Mouse (Mus musculus): ENCODE measurements around the gene Apobec2. TPM values are rescaled to one million over a fixed set of nuclear protein-coding genes. Genes with fewer than 3 reads are reported as not detected.

The Apobec2 gene
- polyA plus RNA-seq, 1 experiment from 2014 or later: 218 TPM

- H3K4me3 ChIP-seq (ENCODE audit: low read length): peak overlapping the region; percentile 54
- peaks cover 52% of the 10 kb centered on the region for H3K4me1 ChIP-seq (ENCODE audit: control insufficient read depth, insufficient read depth, low read length)
- peak overlapping the region; percentile 39 for H3K9ac ChIP-seq (ENCODE audit: low read length)
- no peaks in the 10 kb centered on the region for H3K36me3 ChIP-seq (ENCODE audit: control insufficient read depth, insufficient read depth)
- ATAC-seq (replicated peaks; ENCODE audit: extremely low read depth, insufficient read depth, low FRiP score): peak; percentile 46; the same call in 1 of the 2 replicates
- H3K27ac ChIP-seq (ENCODE audit: low read length): peak overlapping the region; percentile 98
- peak overlapping the region; percentile 77 for H3K4me2 ChIP-seq (ENCODE audit: low read depth, low read length)
- no peaks in the 10 kb centered on the region for H3K9me3 ChIP-seq (replicated peaks; ENCODE audit: control insufficient read depth, low read length)
- no peaks in the 10 kb centered on the region for H3K27me3 ChIP-seq (ENCODE audit: control insufficient read depth, insufficient read depth, low read length)
- 8% methylated on average over 5 of the region's 5 CpGs for WGBS
Measured at GRCm38 (mm10) chr17:48430394-48430793, 2.3 kb downstream of the Apobec2 start.

DNA sequence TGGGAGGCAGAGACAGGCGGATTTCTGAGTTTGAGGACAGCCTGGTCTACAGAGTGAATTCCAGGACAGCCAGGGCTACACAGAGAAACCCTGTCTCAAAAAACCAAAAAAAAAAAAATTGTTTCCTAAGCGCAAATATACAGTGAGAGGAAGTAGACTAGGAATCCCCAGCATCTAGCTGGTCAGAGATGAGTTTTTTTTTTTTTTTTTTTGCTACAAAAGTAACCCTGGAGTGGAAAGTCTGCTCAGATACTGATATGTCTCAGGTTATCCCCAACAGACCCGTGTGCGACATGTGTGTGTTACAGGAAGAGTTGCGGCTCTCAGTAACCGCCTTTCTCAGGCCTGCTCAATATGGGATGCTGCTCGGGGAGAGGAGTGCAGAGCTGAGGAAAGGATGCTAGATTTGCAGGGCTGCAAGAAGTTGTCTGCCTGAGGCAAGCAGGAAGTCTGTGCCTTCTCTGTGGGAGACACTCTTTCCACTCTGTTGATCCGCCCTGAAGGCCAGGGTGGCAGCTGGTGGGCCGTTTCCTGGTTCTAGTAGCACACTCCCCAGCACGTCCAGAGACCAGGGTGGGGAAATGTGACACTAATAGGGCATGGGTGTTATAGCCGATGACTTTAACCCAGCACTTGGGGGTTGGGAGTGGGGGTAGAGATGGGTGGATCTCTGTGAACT, 4.7 kb downstream of the Apobec2 start:
- H3K27me3 ChIP-seq (ENCODE audit: control insufficient read depth, insufficient read depth, low read length): no peaks in the 10 kb centered on the region
- H3K36me3 ChIP-seq (ENCODE audit: control insufficient read depth, insufficient read depth): peaks cover 3% of the 10 kb centered on the region; the same call in 1 of the 2 replicates
- peak overlapping the region; percentile 76 for H3K27ac ChIP-seq (ENCODE audit: low read length)
- H3K9ac ChIP-seq (ENCODE audit: low read length): peak overlapping the region; percentile 60
- H3K4me3 ChIP-seq (ENCODE audit: low read length): peak overlapping the region; percentile 24; the same call in 1 of the 2 replicates
- H3K4me2 ChIP-seq (ENCODE audit: low read depth, low read length): peak overlapping the region; percentile 77
- ATAC-seq (replicated peaks; ENCODE audit: extremely low read depth, insufficient read depth, low FRiP score): no peak
- no peaks in the 10 kb centered on the region for H3K9me3 ChIP-seq (replicated peaks; ENCODE audit: control insufficient read depth, low read length)
- WGBS: 48% methylated on average over 11 of the region's 11 CpGs
- peaks cover 59% of the 10 kb centered on the region for H3K4me1 ChIP-seq (ENCODE audit: control insufficient read depth, insufficient read depth, low read length)

DNA sequence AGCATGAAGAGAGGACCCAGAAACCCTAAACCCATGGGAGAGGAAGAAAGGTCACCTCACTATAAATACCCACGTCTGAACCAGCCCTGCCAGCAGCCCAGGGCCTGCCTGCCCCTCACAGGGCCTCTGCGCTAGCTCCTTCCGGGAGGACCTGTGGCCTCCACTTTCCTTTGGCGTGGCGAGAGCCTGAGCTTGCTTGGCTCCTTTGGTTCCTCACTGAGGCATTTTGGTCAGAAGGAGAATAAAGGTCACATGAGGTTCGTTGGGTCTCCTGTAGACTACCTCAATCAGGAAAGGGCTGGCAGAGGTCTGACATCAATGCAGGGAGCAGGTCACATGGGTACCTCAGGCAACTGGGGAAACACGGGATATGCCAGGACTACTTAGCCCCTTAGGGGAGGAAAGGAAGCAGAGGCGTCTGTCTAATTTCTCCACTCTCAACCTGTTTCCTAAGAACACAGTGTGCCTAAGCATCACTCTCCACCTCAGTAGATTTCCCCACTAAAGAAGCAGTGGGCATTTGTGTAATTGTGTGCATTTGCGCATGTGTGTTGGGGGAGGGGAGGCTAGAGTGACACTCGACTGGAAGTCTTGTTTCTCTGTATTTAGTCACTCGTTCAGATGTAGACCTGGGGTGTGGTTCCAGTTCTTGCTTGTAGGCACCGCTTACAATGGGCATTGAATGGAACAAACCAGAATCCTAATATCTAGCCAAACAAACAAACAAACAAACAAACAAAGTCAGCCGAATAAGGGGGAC, 5.6 kb downstream of the Apobec2 start:
- no peak for ATAC-seq (replicated peaks; ENCODE audit: extremely low read depth, insufficient read depth, low FRiP score)
- Histone ChIP-seq H3K4me2 (ENCODE audit: low read depth, low read length) (peak overlapping the region; percentile 55), H3K4me3 (ENCODE audit: low read length) (peak overlapping the region; percentile 2; the same call in 1 of the 2 replicates), H3K27ac (ENCODE audit: low read length) (peak overlapping the region; percentile 76), H3K9me3 (replicated peaks; ENCODE audit: control insufficient read depth, low read length) (no peaks in the 10 kb centered on the region), H3K9ac (ENCODE audit: low read length) (peak overlapping the region; percentile 59), H3K36me3 (ENCODE audit: control insufficient read depth, insufficient read depth) (peaks cover 11% of the 10 kb centered on the region), H3K27me3 (ENCODE audit: control insufficient read depth, insufficient read depth, low read length) (no peaks in the 10 kb centered on the region), H3K4me1 (ENCODE audit: control insufficient read depth, insufficient read depth, low read length) (peaks cover 53% of the 10 kb centered on the region)
- 34% methylated on average over 13 of the region's 13 CpGs for WGBS

DNA sequence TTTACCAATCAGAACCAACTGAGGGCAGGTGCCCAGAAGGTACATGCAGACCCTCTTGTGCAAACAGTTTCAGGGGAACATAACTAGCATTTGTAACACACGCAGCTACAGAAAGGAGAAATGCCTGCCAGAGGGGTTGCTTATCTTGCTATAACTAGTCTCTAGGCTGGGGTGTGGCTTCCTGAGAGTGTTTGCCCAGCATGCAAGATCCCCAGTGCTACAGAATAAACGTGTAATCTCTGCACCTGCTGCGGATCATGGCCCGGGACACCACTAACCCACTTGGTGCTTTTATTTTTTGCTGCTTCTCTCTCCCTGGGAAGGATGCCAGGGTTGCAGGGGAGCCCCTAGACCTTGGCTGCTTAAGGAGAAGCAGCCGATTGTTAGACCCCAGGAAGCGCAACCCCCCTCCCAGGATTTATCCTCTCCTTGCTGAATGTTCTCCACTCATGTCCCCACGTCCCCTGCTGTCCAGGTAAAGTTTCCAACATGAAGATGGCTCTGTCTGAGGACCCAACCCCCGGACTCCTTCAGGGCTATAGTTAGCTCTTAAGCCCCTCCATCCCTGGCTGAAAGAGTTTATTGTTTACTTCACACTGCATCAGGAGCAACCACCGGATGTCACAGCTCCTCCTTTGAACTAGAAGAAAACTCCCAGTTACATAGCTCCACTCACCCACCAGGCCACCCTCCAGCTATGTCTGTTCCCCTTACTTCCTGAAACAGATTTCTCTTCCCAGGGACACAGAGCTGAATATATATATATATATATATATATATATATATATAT, 6.7 kb downstream of the Apobec2 start:
- no peaks in the 10 kb centered on the region for H3K9me3 ChIP-seq (replicated peaks; ENCODE audit: control insufficient read depth, low read length)
- peak overlapping the region; percentile 51 for H3K4me2 ChIP-seq (ENCODE audit: low read depth, low read length)
- 17% methylated on average over 9 of the region's 9 CpGs for WGBS
- H3K27me3 ChIP-seq (ENCODE audit: control insufficient read depth, insufficient read depth, low read length): no peaks in the 10 kb centered on the region
- peak overlapping the region; percentile 36; the same call in 1 of the 2 replicates for H3K9ac ChIP-seq (ENCODE audit: low read length)
- peaks cover 53% of the 10 kb centered on the region for H3K4me1 ChIP-seq (ENCODE audit: control insufficient read depth, insufficient read depth, low read length)
- peak overlapping the region; percentile 79 for H3K27ac ChIP-seq (ENCODE audit: low read length)
- H3K36me3 ChIP-seq (ENCODE audit: control insufficient read depth, insufficient read depth): peaks cover 19% of the 10 kb centered on the region
- ATAC-seq (replicated peaks; ENCODE audit: extremely low read depth, insufficient read depth, low FRiP score): 0 out of 2 replicates have a peak, but pooled peaks have one; percentile 42
- H3K4me3 ChIP-seq (ENCODE audit: low read length): peak overlapping the region; percentile 4; the same call in 1 of the 2 replicates

- H3K27ac ChIP-seq (ENCODE audit: low read length): no peak overlapping the region
- H3K9ac ChIP-seq (ENCODE audit: low read length): no peak overlapping the region
- H3K27me3 ChIP-seq (ENCODE audit: control insufficient read depth, insufficient read depth, low read length): no peaks in the 10 kb centered on the region
- no peaks in the 10 kb centered on the region for H3K9me3 ChIP-seq (replicated peaks; ENCODE audit: control insufficient read depth, low read length)
- peaks cover 28% of the 10 kb centered on the region for H3K36me3 ChIP-seq (ENCODE audit: control insufficient read depth, insufficient read depth)
- peaks cover 47% of the 10 kb centered on the region for H3K4me1 ChIP-seq (ENCODE audit: control insufficient read depth, insufficient read depth, low read length)
- H3K4me2 ChIP-seq (ENCODE audit: low read depth, low read length): no peak overlapping the region
- no peak overlapping the region for H3K4me3 ChIP-seq (ENCODE audit: low read length)
- 85% methylated on average over 9 of the region's 9 CpGs for WGBS
- ATAC-seq (replicated peaks; ENCODE audit: extremely low read depth, insufficient read depth, low FRiP score): no peak
Measured at GRCm38 (mm10) chr17:48424237-48424636, 8.5 kb downstream of the Apobec2 start.

DNA sequence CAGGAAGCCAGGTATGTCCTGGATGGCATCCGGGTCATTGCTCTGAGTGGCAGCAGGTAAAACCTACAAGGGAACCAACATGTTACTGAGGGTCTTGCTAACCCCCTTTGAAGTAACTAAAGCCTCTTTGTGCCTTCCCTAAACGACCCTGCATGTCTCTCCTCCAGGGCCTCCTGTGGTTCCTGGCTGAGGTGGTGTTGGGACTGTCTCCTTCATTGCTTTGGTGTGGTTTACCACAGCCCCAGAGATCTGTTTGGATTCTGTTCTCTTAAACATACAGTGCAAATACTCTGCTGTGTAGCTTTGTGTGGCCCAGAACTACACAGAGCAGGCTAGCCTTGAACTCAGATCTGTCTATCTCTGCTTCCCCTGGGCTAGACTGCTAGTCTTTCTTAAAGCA, 13.2 kb downstream of the Apobec2 start:
- WGBS: 55% methylated on average over 2 of the region's 2 CpGs
- Histone ChIP-seq H3K4me2 (ENCODE audit: low read depth, low read length) (no peak overlapping the region), H3K4me1 (ENCODE audit: control insufficient read depth, insufficient read depth, low read length) (peaks cover 17% of the 10 kb centered on the region)

DNA sequence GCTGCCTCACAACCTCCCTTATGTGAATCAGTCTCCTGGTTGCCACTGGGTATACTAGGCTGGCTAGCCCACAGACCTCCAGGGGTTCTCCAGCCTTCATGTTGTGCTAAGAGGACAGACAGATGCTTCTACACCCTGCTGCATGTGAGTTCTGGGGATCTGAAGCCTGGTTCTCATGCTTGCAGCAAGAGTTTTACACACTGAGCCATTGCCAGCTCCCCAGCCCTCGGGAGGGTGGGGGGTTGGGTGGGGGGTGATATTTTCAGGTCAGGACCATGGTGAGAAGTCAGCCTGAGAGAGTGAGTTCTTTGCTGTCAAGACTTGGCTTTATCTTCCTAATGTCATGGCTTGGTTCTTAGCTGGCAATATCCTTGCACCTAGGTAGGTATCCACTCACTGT, 13.9 kb downstream of the Apobec2 start:
- H3K4me1 ChIP-seq (ENCODE audit: control insufficient read depth, insufficient read depth, low read length): peaks cover 14% of the 10 kb centered on the region
- H3K27ac ChIP-seq (ENCODE audit: low read length): peak overlapping the region; percentile 15
- H3K27me3 ChIP-seq (ENCODE audit: control insufficient read depth, insufficient read depth, low read length): no peaks in the 10 kb centered on the region
- H3K4me3 ChIP-seq (ENCODE audit: low read length): no peak overlapping the region
- WGBS: 74% methylated on average over 1 of the region's 1 CpGs
- no peak overlapping the region for H3K9ac ChIP-seq (ENCODE audit: low read length)
- ATAC-seq (replicated peaks; ENCODE audit: extremely low read depth, insufficient read depth, low FRiP score): no peak
- H3K4me2 ChIP-seq (ENCODE audit: low read depth, low read length): no peak overlapping the region
- no peaks in the 10 kb centered on the region for H3K9me3 ChIP-seq (replicated peaks; ENCODE audit: control insufficient read depth, low read length)
- peaks cover 62% of the 10 kb centered on the region for H3K36me3 ChIP-seq (ENCODE audit: control insufficient read depth, insufficient read depth)

More for the DNA sequence above, 13.2 kb downstream of the Apobec2 start:
- Histone ChIP-seq H3K9me3 (replicated peaks; ENCODE audit: control insufficient read depth, low read length) (no peaks in the 10 kb centered on the region), H3K27ac (ENCODE audit: low read length) (no peak overlapping the region), H3K27me3 (ENCODE audit: control insufficient read depth, insufficient read depth, low read length) (no peaks in the 10 kb centered on the region), H3K9ac (ENCODE audit: low read length) (no peak overlapping the region), H3K36me3 (ENCODE audit: control insufficient read depth, insufficient read depth) (peaks cover 61% of the 10 kb centered on the region), H3K4me3 (ENCODE audit: low read length) (no peak overlapping the region)
- no peak for ATAC-seq (replicated peaks; ENCODE audit: extremely low read depth, insufficient read depth, low FRiP score)

DNA sequence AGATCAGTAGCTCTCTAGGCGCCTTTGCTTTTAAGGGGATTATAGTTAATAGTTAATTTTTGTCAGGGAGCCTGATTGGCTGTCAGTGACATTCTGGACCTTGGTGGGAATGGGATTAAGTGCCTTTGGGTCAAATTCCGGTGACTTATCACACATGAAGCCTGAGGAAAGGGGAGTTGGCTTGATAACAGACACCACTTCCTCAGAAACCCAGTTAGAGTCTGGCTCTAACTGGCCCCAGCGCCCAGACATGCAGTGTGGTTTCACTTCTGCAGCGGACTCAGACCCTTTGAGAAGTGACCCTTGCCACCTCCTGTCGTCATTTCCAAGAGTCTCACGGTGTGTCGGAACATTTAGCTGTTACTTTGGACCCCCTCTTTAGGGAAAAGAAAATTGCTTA, 14.6 kb downstream of the Apobec2 start:
- peak overlapping the region; percentile 31 for H3K27ac ChIP-seq (ENCODE audit: low read length)
- peaks cover 14% of the 10 kb centered on the region for H3K4me1 ChIP-seq (ENCODE audit: control insufficient read depth, insufficient read depth, low read length)
- H3K27me3 ChIP-seq (ENCODE audit: control insufficient read depth, insufficient read depth, low read length): no peaks in the 10 kb centered on the region
- no peak for ATAC-seq (replicated peaks; ENCODE audit: extremely low read depth, insufficient read depth, low FRiP score)
- H3K4me2 ChIP-seq (ENCODE audit: low read depth, low read length): no peak overlapping the region
- H3K9me3 ChIP-seq (replicated peaks; ENCODE audit: control insufficient read depth, low read length): no peaks in the 10 kb centered on the region
- peaks cover 62% of the 10 kb centered on the region for H3K36me3 ChIP-seq (ENCODE audit: control insufficient read depth, insufficient read depth)
- 29% methylated on average over 7 of the region's 7 CpGs for WGBS
- H3K9ac ChIP-seq (ENCODE audit: low read length): peak overlapping the region; percentile 27; the same call in 1 of the 2 replicates
- no peak overlapping the region for H3K4me3 ChIP-seq (ENCODE audit: low read length)
